34 mouse cellular contexts compared by ENCODE assay signal in the genomic region with DNA sequence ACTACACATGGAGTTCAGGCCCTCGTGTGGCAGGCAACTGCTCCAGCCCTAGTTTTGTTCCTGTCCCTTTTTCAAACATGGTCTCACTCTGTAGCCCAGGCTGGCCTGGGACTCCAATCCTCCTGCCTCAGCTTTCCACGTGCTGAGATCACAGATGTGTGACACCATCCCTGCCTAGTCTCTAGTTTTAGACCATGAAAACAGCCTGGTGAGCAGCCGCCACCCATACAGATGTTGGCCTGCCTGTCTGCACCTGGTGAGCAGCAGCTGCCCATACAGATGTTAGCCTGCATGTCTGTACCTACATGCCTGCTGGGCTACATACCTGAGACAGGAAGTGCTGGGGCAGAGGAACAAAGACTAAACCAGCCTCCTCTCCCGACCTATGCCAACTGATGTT. TPM values are rescaled to one million over a fixed set of nuclear protein-coding genes. Genes with fewer than 3 reads are reported as not detected.
"Had no signal": no experiment of that assay in that cellular context is flagged by ENCODE, and none has a peak within 500 bp of the region (broad histone marks: within the 10 kb centered on the region; RNA-seq: fewer than 3 reads in every experiment).

No protein-coding gene starts in this region.

- ATAC-seq: forebrain, embryonic 13.5 days; forebrain, embryonic 14.5 days; forebrain, embryonic 15.5 days; forebrain, embryonic 16.5 days; forebrain, postnatal 0 days had no signal

- DNase-seq: cerebellum, adult 8-10 months; cerebellum, adult 9-10 months; cerebellum, adult 9-11 months; cerebellum, postnatal 10 days; cerebellum, postnatal 14 days; cerebellum, postnatal 25 days; cerebellum, postnatal 36 days; embryo, embryonic 11 days; forebrain, postnatal 0 days; gastrocnemius, adult 2 months; gastrocnemius, postnatal 10 days; gastrocnemius, postnatal 14 days; gastrocnemius, postnatal 25 days; gastrocnemius, postnatal 36 days; heart, adult 11 months; heart, adult 18-20 months; heart, adult 2 months had no signal

- H3K9me3 ChIP-seq: embryonic facial prominence, embryonic 12.5 days; embryonic facial prominence, embryonic 15.5 days; forebrain, embryonic 10.5 days; forebrain, embryonic 12.5 days; forebrain, embryonic 13.5 days; forebrain, embryonic 15.5 days had no signal

- H3K4me3 ChIP-seq: embryonic facial prominence, embryonic 12.5 days; embryonic facial prominence, embryonic 15.5 days; erythroblast, embryonic 14.5 days; forebrain, embryonic 10.5 days; forebrain, embryonic 12.5 days; forebrain, embryonic 13.5 days; forebrain, embryonic 15.5 days; gastrocnemius, adult 2 months; heart, adult 2 months had no signal

- H3K4me2 ChIP-seq: embryonic facial prominence, embryonic 12.5 days; embryonic facial prominence, embryonic 15.5 days; forebrain, embryonic 12.5 days; forebrain, embryonic 13.5 days; forebrain, embryonic 15.5 days had no signal

- H3K27me3 ChIP-seq: embryonic facial prominence, embryonic 12.5 days; embryonic facial prominence, embryonic 15.5 days; forebrain, embryonic 12.5 days; forebrain, embryonic 13.5 days; forebrain, embryonic 15.5 days had no signal

- H3K9ac ChIP-seq: embryonic facial prominence, embryonic 12.5 days; embryonic facial prominence, embryonic 15.5 days; forebrain, embryonic 12.5 days; forebrain, embryonic 13.5 days; forebrain, embryonic 15.5 days; forebrain, postnatal 0 days had no signal

- H3K36me3 ChIP-seq: forebrain, embryonic 15.5 days had no signal

- H3K27ac ChIP-seq: embryonic facial prominence, embryonic 12.5 days; embryonic facial prominence, embryonic 15.5 days; forebrain, embryonic 10.5 days; forebrain, embryonic 12.5 days; forebrain, embryonic 13.5 days; forebrain, embryonic 15.5 days; heart, adult 2 months had no signal

RNA-seq across cellular contexts. Expression of a gene that starts 22.9 kb away (rescaled TPM):
- total RNA-seq: common myeloid progenitor, adult 5-6 weeks; forebrain, postnatal 0 days; gastrocnemius, postnatal 10 days; gastrocnemius, postnatal 14 days; gastrocnemius, postnatal 25 days; gastrocnemius, postnatal 4 days; granulocyte monocyte progenitor cell, adult 5-6 weeks had no signal
- polyA plus RNA-seq: embryonic facial prominence, embryonic 11.5 days; embryonic facial prominence, embryonic 12.5 days; embryonic facial prominence, embryonic 14.5 days; embryonic facial prominence, embryonic 15.5 days; erythroblast, embryonic 14.5 days; forebrain, embryonic 10.5 days; forebrain, embryonic 11.5 days; forebrain, embryonic 12.5 days; forebrain, embryonic 13.5 days; forebrain, embryonic 14.5 days; forebrain, embryonic 15.5 days; forebrain, embryonic 16.5 days; forebrain, postnatal 0 days; frontal cortex, adult 2 months; gonadal fat pad, adult 2 months had no signal

RNA-seq across cellular contexts. Expression of a gene that starts 26.6 kb away (rescaled TPM):
- polyA plus RNA-seq: erythroblast, embryonic 14.5 days had no signal
